Mouse (Mus musculus) testis, adult 2 months (tissue): ENCODE data around the gene Tsks.

Source experiments
- CTCF ChIP-seq: fragments of 200-500 bp; IDR thresholded peaks from 2 replicates; pipeline ENCODE4 v1.5.1; 2012; ENCODE audit warnings: low read depth, mild to moderate bottlenecking, inconsistent platforms, low read length, moderate library complexity; ENCODE audit not compliant: control insufficient read depth, insufficient read depth, insufficient replicate concordance
- POLR2A ChIP-seq: fragments of 200-500 bp; IDR thresholded peaks from 2 replicates; pipeline ENCODE4 v1.6.1; 2012; ENCODE audit warnings: low read depth, mild to moderate bottlenecking, inconsistent platforms, low read length, moderate library complexity; ENCODE audit not compliant: control insufficient read depth

GRCm38 (mm10) chr7:44973415-44974130 is 30.6 kb downstream of the Tsks start:
- TF ChIP-seq CTCF: no peak
- TF ChIP-seq POLR2A: no peak
